Mouse (Mus musculus) heart, adult 2 months (tissue): ENCODE measurements around the gene Sertm1. TPM values are rescaled to one million over a fixed set of nuclear protein-coding genes. Genes with fewer than 3 reads are reported as not detected.

Experiments
- DNase-seq, 2 experiments: peaks; one replicate each; pipeline ENCODE4 v3.0.0; 2021
- H3K27ac ChIP-seq: fragments of 200-600 bp; 2 replicates; pipeline ENCODE4 v1.8.1; 2022
- H3K27me3 ChIP-seq: fragments of 200-500 bp; 2 replicates; pipeline ENCODE4 v1.6.1; 2012; ENCODE audit warnings: mild to moderate bottlenecking, low read length, inconsistent platforms, mixed read lengths; ENCODE audit not compliant: control insufficient read depth, insufficient read depth
- H3K36me3 ChIP-seq: fragments of 200-500 bp; 2 replicates; pipeline ENCODE4 v1.6.1; 2012; ENCODE audit warnings: low read length, inconsistent platforms; ENCODE audit not compliant: control insufficient read depth, insufficient read depth
- H3K4me1 ChIP-seq: fragments of 200-500 bp; 2 replicates; pipeline ENCODE4 v1.6.1; 2011; ENCODE audit warnings: low read length; ENCODE audit not compliant: control insufficient read depth, insufficient read depth
- H3K4me3 ChIP-seq: fragments of 200-600 bp; 2 replicates; pipeline ENCODE4 v1.8.1; 2022
- H3K79me2 ChIP-seq: fragments of 200-500 bp; replicated peaks from 2 replicates; pipeline ENCODE4 v1.6.1; 2012; ENCODE audit warnings: mild to moderate bottlenecking, inconsistent platforms, low read length, moderate library complexity, mixed read lengths; ENCODE audit not compliant: control insufficient read depth, insufficient read depth
- H3K9ac ChIP-seq: fragments of 200-500 bp; 2 replicates; pipeline ENCODE4 v1.6.1; 2012; ENCODE audit warnings: low read depth, mild to moderate bottlenecking, control low read depth, inconsistent platforms, low read length, mixed read lengths
- CTCF ChIP-seq: fragments of 200-600 bp; IDR thresholded peaks from 2 replicates; pipeline ENCODE4 v1.8.1; 2022; ENCODE audit warnings: antibody characterized with exemption, mild to moderate bottlenecking, moderate library complexity
- EP300 ChIP-seq: fragments of 200-500 bp; IDR thresholded peaks from 2 replicates; pipeline ENCODE4 v1.6.1; 2011; ENCODE audit warnings: low read depth, low read length, control low read depth; ENCODE audit not compliant: insufficient read depth
- POLR2A ChIP-seq: fragments of 200-500 bp; IDR thresholded peaks from 2 replicates; pipeline ENCODE4 v1.6.1; 2011; ENCODE audit warnings: mild to moderate bottlenecking, low read depth, low read length, control low read depth; ENCODE audit not compliant: insufficient read depth
- WGBS: fragments of 180-500 bp; shearing (Covaris S2); methylation state at CpG from one replicate; pipeline ENCODE4 v1.1.7; 2018; 5-methylcytosine and 5-hydroxymethylcytosine counted together
- intact Hi-C: fragments of 180-260 bp; cut with DNase I; formaldehyde crosslinking; loops from one replicate; pipeline ENCODE4 v1.15.1; 2025
- polyA plus RNA-seq: library from polyadenylated mRNA; depleted of rRNA; stranded (reverse); fragments of >200 nt; gene quantifications from 2 replicates; pipeline ENCODE4 v1.2.3, GENCODE M21; 2012; rRNA removed
- total RNA-seq, 2 experiments: library from RNA; stranded (reverse); gene quantifications; 2 replicates each; pipeline ENCODE4 v1.2.3; 2021

Gene Sertm1
- total and polyA plus RNA-seq, 3 experiments, result 0.12 to 0.26 (median 0.20) TPM

- no peaks in the 10 kb centered on the region for H3K79me2 ChIP-seq
- intact Hi-C loops, result no loop called here
- H3K27ac ChIP-seq, result no peak overlapping the region
- H3K4me3 ChIP-seq, result peak overlapping the region; percentile 30; the same call in 1 of the 2 replicates
- 10% methylated on average over 31 of the region's 31 CpGs for WGBS
- H3K36me3 ChIP-seq, result no peaks in the 10 kb centered on the region
- peaks cover 3% of the 10 kb centered on the region; the same call in 1 of the 2 replicates for H3K27me3 ChIP-seq
- no peak overlapping the region for H3K9ac ChIP-seq
- H3K4me1 ChIP-seq, result no peaks in the 10 kb centered on the region
- TF ChIP-seq EP300 (no peak), CTCF (no peak), POLR2A (no peak)
- no peak for DNase-seq
Measured at GRCm38 (mm10) chr3:54914845-54915642, 643 bp downstream of the Sertm1 start.

- Histone ChIP-seq H3K79me2 (no peaks in the 10 kb centered on the region), H3K27me3 (no peaks in the 10 kb centered on the region), H3K27ac (no peak overlapping the region), H3K36me3 (no peaks in the 10 kb centered on the region; the same call in 1 of the 2 replicates), H3K4me1 (no peaks in the 10 kb centered on the region; the same call in 1 of the 2 replicates), H3K4me3 (no peak overlapping the region), H3K9ac (no peak overlapping the region)
- intact Hi-C loops, result no loop called here
- TF ChIP-seq EP300, result no peak
- no peak for TF ChIP-seq POLR2A
- no peak for TF ChIP-seq CTCF
- WGBS, result 41% methylated on average over 1 of the region's 1 CpGs
- no peak for DNase-seq
Measured at GRCm38 (mm10) chr3:54908878-54909277, 6.8 kb downstream of the Sertm1 start.

- Histone ChIP-seq H3K27ac (no peak overlapping the region), H3K4me1 (no peaks in the 10 kb centered on the region), H3K4me3 (no peak overlapping the region), H3K79me2 (no peaks in the 10 kb centered on the region), H3K9ac (no peak overlapping the region), H3K36me3 (no peaks in the 10 kb centered on the region), H3K27me3 (no peaks in the 10 kb centered on the region)
- TF ChIP-seq CTCF (no peak), POLR2A (no peak), EP300 (no peak)
- 81% methylated on average over 10 of the region's 10 CpGs for WGBS
- intact Hi-C loops, result no loop called here
- no peak for DNase-seq
Measured at GRCm38 (mm10) chr3:54897974-54898373, 17.7 kb downstream of the Sertm1 start.

GRCm38 (mm10) chr3:54894891-54895290 is 20.8 kb downstream of the Sertm1 start:
- intact Hi-C loops, result no loop called here
- H3K27me3 ChIP-seq, result no peaks in the 10 kb centered on the region
- no peak overlapping the region for H3K4me3 ChIP-seq
- H3K79me2 ChIP-seq, result no peaks in the 10 kb centered on the region
- H3K27ac ChIP-seq, result no peak overlapping the region
- no peak for TF ChIP-seq EP300
- no peak for TF ChIP-seq POLR2A
- no peak for TF ChIP-seq CTCF
- H3K9ac ChIP-seq, result no peak overlapping the region
- no peaks in the 10 kb centered on the region for H3K4me1 ChIP-seq
- H3K36me3 ChIP-seq, result no peaks in the 10 kb centered on the region
- DNase-seq, result no peak
- 62% methylated on average over 1 of the region's 1 CpGs for WGBS

GRCm38 (mm10) chr3:54892218-54892617 is 23.5 kb downstream of the Sertm1 start:
- intact Hi-C loops, result no loop called here
- no peak overlapping the region for H3K27ac ChIP-seq
- no peaks in the 10 kb centered on the region for H3K27me3 ChIP-seq
- no peaks in the 10 kb centered on the region for H3K79me2 ChIP-seq
- DNase-seq, result no peak
- H3K4me1 ChIP-seq, result no peaks in the 10 kb centered on the region
- WGBS, result 66% methylated on average over 4 of the region's 4 CpGs
- TF ChIP-seq EP300 (no peak), POLR2A (no peak), CTCF (no peak)
- H3K4me3 ChIP-seq, result no peak overlapping the region
- no peaks in the 10 kb centered on the region for H3K36me3 ChIP-seq
- H3K9ac ChIP-seq, result no peak overlapping the region

GRCm38 (mm10) chr3:54886501-54886900 is 29.2 kb downstream of the Sertm1 start:
- TF ChIP-seq CTCF (no peak), POLR2A (no peak), EP300 (no peak)
- no peaks in the 10 kb centered on the region for H3K79me2 ChIP-seq
- WGBS, result 81% methylated on average over 2 of the region's 2 CpGs
- intact Hi-C loops, result no loop called here
- DNase-seq, result no peak
- H3K9ac ChIP-seq, result no peak overlapping the region
- no peak overlapping the region for H3K4me3 ChIP-seq
- no peak overlapping the region for H3K27ac ChIP-seq
- H3K4me1 ChIP-seq, result no peaks in the 10 kb centered on the region
- no peaks in the 10 kb centered on the region for H3K36me3 ChIP-seq
- no peaks in the 10 kb centered on the region for H3K27me3 ChIP-seq

Other genes starting within 250 kb of the Sertm1 start
- gene Supt20, start 223.1 kb downstream of the Sertm1 start, total RNA-seq, result 10 to 100 TPM; 18.0 to 19.8 TPM
- gene Supt20, start 223.1 kb downstream of the Sertm1 start, polyA plus RNA-seq, result 22.7 and 26.4 TPM in 2 replicates
- gene Gm21958, start 201.5 kb downstream of the Sertm1 start, total RNA-seq, result not detected
- not detected in 2 replicates for gene Gm21958, start 201.5 kb downstream of the Sertm1 start, polyA plus RNA-seq
- 10 to 100 TPM; 19.0 to 19.7 TPM for gene Exosc8, start 180.5 kb downstream of the Sertm1 start, total RNA-seq
- gene Exosc8, start 180.5 kb downstream of the Sertm1 start, polyA plus RNA-seq, result 10.7 and 19.9 TPM in 2 replicates
- 10 to 100 TPM in 1 of 2 experiments, 1 to 10 TPM in 1; 8.9 to 10.5 TPM for gene Alg5, start 180.3 kb downstream of the Sertm1 start, total RNA-seq
- 6.9 and 10.4 TPM in 2 replicates for gene Alg5, start 180.3 kb downstream of the Sertm1 start, polyA plus RNA-seq
- 1 to 10 TPM; 1.6 to 3.5 TPM for gene Smad9, start 160.3 kb downstream of the Sertm1 start, total RNA-seq
- 1.0 and 1.5 TPM in 2 replicates for gene Smad9, start 160.3 kb downstream of the Sertm1 start, polyA plus RNA-seq
- gene Rfxap, start 108.1 kb downstream of the Sertm1 start, total RNA-seq, result 10 to 100 TPM; 20.5 to 22.3 TPM
- 8.9 and 11.0 TPM in 2 replicates for gene Rfxap, start 108.1 kb downstream of the Sertm1 start, polyA plus RNA-seq
- gene Ccna1, start 139.6 kb upstream of the Sertm1 start, total RNA-seq, result not detected
- gene Ccna1, start 139.6 kb upstream of the Sertm1 start, polyA plus RNA-seq, result 0.08 and 0.20 TPM in 2 replicates
- gene Spg20, start 196.2 kb upstream of the Sertm1 start, total RNA-seq, result 10 to 100 TPM; 45.1 to 45.7 TPM
- gene Spg20, start 196.2 kb upstream of the Sertm1 start, polyA plus RNA-seq, result 11.9 and 19.2 TPM in 2 replicates
- not detected for gene Ccdc169, start 221.5 kb upstream of the Sertm1 start, total RNA-seq
- gene Ccdc169, start 221.5 kb upstream of the Sertm1 start, polyA plus RNA-seq, result 0.09 TPM in 1 of 2 replicates, not detected in the other